Mouse (Mus musculus) brain, adult 10 weeks (tissue): ENCODE data around the gene Dhx37. TPM values are rescaled to one million over a fixed set of nuclear protein-coding genes. Genes with fewer than 3 reads are reported as not detected.

ENCODE experiments used
- polyA plus RNA-seq: library from polyadenylated mRNA; stranded (reverse); fragments of 350-450 nt; fragmentation: Illumina TruSeq; extraction: RNeasy Lipid Tissue Mini Kit (QIAGEN cat#74804); gene quantifications from one replicate; pipeline ENCODE4 v1.2.3, GENCODE M21; 2015; ENCODE audit warnings: low read depth, low replicate concordance

Gene Dhx37
- polyA plus RNA-seq, result 11.1 TPM

DNA sequence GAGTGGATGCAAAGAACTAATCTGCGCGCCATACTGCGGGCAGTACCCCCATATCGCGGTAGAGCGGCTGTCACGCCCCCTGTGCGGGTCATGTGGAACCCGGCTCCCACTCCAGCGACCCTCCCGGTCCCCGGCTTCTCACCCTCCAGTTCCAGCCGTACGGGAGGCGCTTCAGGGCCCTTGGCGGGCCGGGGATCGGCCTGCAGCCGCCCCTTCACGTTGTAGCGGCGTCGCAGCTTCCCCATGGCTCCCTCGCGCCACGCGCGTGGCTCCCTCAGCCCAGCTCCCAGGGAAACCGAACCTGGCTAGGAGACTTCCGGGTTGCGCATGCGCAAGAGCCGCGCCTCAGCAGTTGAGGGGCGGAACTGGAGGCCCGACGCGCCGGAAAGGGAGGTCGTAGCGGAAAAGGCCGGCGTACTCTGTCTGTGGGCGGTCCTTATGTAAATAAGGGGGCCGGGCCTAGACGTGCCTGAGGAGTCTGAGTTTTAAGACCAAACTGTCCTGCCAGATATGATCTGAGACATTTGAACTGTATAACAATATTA is at the start of gene Dhx37:
Dhx37 (minus strand) TSS at position 329 of the 545 bp plus-strand sequence.

GRCm38 (mm10) chr5:125475601-125476285 is 41.8 kb upstream of the Dhx37 start, which contains the start of gene Aacs:
Aacs (plus strand) TSS chr5:125475814.

DNA sequence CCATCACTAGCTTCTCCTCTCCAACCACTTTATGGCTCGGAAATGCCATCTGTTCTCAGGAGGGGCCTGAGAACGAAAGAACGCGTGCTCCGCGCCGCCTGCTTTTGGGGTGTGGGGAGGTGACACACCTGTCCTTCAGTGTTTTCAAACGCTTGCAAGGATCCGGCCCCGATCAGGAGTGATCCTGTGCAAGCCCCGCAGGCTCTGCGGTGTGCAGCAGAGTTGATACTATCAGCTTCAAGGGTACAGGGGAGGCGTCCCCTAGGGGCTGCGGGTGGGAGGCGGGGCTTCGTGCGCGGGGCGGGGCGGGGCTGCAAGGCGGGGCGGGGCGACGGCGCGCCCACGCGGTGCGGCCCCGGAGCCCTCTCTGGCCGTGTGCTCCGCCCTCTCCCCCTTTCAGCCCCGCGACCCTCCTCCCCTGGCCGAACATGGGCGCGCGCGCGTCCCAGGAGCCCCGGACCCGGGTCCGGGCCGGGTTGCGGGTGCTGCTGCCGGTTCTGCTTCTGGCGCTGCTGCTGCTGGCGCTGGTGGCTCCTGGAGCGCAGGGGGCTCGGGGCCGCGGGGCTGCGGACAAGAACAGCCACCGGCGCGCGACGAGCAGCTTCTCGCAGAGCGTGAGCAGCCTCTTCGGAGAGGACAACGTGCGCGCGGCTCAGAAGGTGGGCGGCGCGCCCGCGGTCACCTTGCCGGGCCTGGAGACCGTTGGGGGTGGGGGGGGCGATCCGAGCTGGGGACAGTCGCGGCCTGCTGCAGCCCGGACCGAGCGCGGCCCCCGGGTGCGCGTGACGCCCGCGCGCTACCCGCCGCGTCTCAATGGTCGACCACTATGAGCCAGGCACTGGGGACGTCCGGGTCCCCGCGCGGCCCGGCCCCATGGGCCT is 7.6 kb upstream of the Dhx37 start, which contains the start of gene Bri3bp:
Bri3bp (plus strand) TSS at position 335 of the 881 bp plus-strand sequence.

GRCm38 (mm10) chr5:125389579-125390441 is 44.1 kb downstream of the Dhx37 start, which contains the start of gene Ubc:
Ubc (minus strand) TSS chr5:125390202.

GRCm38 (mm10) chr5:125389131-125389578 is 44.8 kb downstream of the Dhx37 start, which contains the start of gene Gm10382:
Gm10382 (plus strand) TSS chr5:125389322.

Other genes starting within 250 kb of the Dhx37 start
- gene Scarb1, start 93.0 kb downstream of the Dhx37 start, polyA plus RNA-seq, result 24.3 TPM
- not detected for gene Gm10382, start 44.8 kb downstream of the Dhx37 start, polyA plus RNA-seq
- gene Ubc, start 43.9 kb downstream of the Dhx37 start, polyA plus RNA-seq, result 551 TPM
- gene Bri3bp, start 7.4 kb upstream of the Dhx37 start, polyA plus RNA-seq, result 43.6 TPM
- 27.9 TPM for gene Aacs, start 41.7 kb upstream of the Dhx37 start, polyA plus RNA-seq
- 42.4 TPM for gene Tmem132b, start 97.7 kb upstream of the Dhx37 start, polyA plus RNA-seq